Mouse (Mus musculus) megakaryocyte-erythroid progenitor cell, adult 5-6 weeks (primary cell): ENCODE data around the gene Myo1g. TPM values are rescaled to one million over a fixed set of nuclear protein-coding genes. Genes with fewer than 3 reads are reported as not detected.

Experiments used
- ATAC-seq: replicated peaks from 2 replicates; pipeline ENCODE4 v1.8.0; 2016; ENCODE audit warnings: mild to moderate bottlenecking, inconsistent platforms; ENCODE audit not compliant: severe bottlenecking, poor library complexity, low FRiP score, low TSS enrichment
- total RNA-seq, 2 experiments: library from RNA; stranded (forward) in 1 of 2; stranded (reverse) in 1 of 2; fragments of 200-1000, 215-1000 nt in 1 of 2; fragments of >200 nt in 1 of 2; fragmentation: Nextera tagmentation in 1 of 2; gene quantifications; 2 replicates each; pipeline ENCODE4 v1.2.3; 2014 to 2017

Gene Myo1g
- total RNA-seq, 2 experiments from 2014 or later = 5.4 to 7.3 TPM

- peak; percentile 98 for ATAC-seq
Observed at GRCm38 (mm10) chr11:6497311-6497948, 23.3 kb downstream of the Myo1g start.

- ATAC-seq = peak; percentile 93
Observed at GRCm38 (mm10) chr11:6489691-6490503, 30.9 kb downstream of the Myo1g start.

GRCm38 (mm10) chr11:6489257-6489656, 31.5 kb downstream of the Myo1g start:
- no peak for ATAC-seq

DNA sequence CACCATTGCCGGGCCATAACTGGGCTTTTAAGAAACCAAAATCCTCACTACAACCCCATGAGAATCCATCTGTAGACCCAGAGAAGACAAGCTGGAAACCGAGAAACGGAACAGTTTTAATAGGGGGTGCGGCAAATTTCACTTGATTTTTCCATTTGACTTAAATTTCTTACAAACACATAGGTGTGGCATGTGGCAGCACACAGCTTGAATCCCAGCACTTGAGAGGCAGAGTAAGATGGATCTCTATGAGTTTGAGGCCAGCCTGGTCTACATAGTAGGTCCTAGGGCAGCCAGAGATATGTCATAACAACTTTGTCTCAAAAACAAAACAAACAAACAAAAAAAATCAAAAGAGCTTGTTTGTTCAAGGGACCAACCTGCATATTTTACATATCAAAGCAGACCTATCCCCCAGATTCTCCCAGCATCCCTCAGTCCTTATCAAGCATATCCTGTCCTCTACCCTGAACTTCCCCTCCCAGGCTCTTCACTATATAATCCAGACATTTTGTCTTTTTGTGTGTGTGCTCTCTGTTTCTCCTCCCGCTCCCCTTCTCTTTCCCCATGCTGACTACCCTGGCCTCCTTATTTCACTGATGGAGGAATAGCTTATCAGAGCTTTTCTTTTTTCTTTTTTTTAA, 32.6 kb downstream of the Myo1g start:
- no peak for ATAC-seq

DNA sequence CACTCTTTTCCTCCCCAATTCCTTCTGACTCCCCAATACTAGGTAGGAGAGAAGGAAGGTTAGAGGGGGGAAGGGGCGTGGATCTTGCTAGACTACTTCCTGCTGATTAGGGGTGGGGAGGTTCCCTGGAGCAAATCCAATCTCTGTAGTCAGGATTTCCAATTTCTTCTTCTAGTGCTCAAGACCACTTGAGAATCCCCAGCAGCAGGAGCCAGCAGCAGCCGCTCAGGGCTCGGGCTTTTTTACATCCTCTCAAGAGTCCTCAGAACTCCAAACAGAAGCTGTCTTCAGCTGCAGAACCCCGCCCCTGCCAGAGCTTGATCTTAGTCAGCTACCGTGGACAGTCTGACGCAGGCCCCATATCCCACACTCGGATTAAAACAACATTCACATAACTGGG, 33.3 kb downstream of the Myo1g start:
- no peak for ATAC-seq

DNA sequence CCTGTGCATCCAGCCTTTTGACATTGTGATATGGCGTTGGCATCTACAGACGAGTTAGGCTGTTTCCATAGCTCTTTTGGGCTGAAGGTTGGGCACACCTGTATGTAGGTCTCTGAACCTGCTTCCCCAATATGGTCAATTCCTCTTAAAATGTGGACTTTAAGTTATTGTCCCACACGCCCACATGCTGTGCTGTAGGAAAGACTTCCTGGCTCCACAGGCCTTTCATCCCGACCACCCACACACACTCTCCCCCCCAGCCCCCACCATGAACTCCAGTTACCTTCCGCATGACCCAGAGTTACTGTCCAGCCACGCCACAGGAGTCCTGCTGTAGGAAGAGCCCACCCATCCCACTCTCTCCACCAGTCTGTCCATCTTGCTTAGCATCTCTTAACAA, 33.8 kb downstream of the Myo1g start:
- ATAC-seq = no peak

DNA sequence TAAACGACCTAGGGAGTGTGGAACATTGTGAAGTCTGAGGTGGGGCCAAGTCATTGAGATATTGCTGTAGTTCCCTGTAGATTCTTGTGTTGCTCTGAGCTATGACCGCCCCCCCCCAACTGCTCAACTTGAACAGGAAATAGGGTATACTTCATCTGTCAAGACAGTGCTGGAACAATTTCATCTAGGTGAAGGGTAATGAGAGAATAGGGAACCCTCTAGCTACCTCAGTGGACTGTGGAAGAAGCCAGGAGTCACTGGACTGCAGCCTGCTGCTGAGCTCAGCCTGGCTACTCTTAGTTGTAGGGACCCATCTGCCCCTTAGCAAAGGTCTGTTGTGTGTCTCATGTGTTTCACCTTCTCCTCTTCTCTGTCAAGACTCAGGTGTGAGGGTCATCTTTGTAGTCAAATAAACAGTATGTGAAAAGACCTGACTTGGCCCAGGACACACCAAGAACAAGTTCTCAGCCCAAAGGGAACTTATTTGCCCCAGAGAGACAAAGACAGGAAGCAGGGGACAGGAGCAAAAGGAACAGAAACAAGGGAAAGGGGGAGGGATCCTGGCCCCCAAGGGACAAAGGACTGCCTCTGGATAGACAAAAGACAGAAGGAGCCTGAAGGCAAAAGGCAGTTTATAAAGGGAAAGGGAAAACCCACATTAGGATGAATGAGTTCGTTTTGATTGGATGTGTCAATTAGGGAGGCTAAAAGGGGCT, 36.4 kb downstream of the Myo1g start:
- no peak for ATAC-seq

- peak; percentile 64 for ATAC-seq
Observed at GRCm38 (mm10) chr11:6483103-6483502, 37.7 kb downstream of the Myo1g start.

GRCm38 (mm10) chr11:6481669-6482185, 39.0 kb downstream of the Myo1g start:
- no peak for ATAC-seq

DNA sequence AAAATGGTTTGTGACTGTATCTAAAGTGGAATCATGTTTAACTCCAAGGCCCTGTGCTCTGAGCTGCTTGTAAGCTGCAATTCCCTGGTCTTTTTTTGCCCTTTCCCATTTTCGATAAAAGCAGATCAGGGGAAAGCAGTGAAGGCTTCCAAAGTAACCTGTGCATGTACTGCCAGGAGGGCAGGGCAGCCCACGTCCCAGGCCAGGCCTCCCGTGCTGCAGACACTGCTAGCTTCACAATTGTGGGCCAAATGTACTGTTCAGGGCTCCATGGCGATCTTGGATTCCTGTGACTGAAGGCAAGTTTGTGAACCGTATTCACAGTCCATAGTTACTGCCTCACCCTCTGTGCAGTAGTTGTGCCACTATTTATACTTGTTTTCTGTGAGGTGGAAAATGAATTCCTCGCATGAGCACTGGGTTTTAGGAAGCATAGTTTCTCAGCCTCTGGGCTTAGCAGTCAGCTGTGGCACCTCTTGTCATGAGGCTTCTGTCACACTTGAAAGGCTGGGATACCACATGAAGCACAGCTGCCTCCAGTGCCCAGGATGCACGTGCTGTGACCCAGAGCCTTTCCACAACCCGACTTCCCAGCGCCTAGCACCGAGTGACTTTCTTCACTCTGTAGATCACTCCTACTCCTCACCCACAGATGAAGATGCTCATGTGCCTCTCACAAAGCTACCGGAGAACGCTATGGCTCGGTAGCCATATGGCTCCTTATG, 39.9 kb downstream of the Myo1g start:
- ATAC-seq = no peak

- no peak for ATAC-seq
Observed at GRCm38 (mm10) chr11:6480191-6480590, 40.6 kb downstream of the Myo1g start.

GRCm38 (mm10) chr11:6479231-6479630, 41.5 kb downstream of the Myo1g start:
- ATAC-seq = no peak

- ATAC-seq = no peak
Observed at GRCm38 (mm10) chr11:6477350-6477749, 43.4 kb downstream of the Myo1g start.

- ATAC-seq = no peak
Observed at GRCm38 (mm10) chr11:6476876-6477275, 43.9 kb downstream of the Myo1g start.

- peak; percentile 89 for ATAC-seq
Observed at GRCm38 (mm10) chr11:6475867-6476484, 44.8 kb downstream of the Myo1g start, which contains the start of gene Purb. Gene Purb (minus strand): TSS chr11:6475917.

GRCm38 (mm10) chr11:6474874-6475731, 45.7 kb downstream of the Myo1g start:
- peak; percentile 58 for ATAC-seq

DNA sequence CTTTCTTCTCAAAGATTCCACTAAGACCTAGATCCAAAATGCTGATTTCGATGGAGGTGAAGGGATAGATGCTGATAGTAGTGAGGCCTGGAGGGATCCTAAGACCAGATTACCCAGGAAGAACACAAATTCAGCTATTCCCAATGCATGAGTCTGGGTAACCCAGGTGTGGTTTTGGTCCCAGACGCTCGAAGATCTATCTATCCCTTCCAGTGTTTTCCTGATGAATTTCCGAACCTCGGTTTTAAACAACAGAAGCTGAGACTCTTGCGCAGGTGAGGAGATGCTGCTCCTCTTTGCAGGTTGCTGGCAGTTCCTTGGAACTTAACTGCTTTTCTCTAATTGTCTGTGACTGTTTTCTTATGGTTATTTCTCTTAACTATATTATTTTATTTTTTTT, 46.4 kb downstream of the Myo1g start:
- ATAC-seq = no peak

DNA sequence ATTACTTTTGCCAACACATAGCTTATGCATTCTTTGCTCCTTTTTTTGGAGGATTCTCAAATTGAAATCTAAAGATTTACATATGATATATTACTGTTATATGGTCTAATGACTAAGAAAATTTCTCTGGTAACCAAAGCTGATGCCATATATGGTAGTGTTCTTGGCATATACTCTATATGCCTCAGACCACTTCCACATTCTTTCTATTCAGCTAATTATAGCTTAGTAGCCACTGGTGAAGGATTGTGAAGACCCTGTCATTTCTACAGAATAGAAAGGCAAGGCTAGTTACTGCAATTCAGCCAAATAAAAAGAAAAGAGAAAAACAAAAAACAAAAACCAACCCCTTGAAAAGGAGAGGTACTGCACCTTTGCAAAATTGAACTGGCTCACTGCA, 48.7 kb downstream of the Myo1g start:
- ATAC-seq = no peak
